Mouse (Mus musculus) left cerebral cortex, postnatal 4 days (tissue): ENCODE measurements around the gene Gm49395. TPM values are rescaled to one million over a fixed set of nuclear protein-coding genes. Genes with fewer than 3 reads are reported as not detected.

Experiments
- DNase-seq: peaks from one replicate; pipeline ENCODE4 v3.0.0-alpha.2; 2022
- intact Hi-C: fragments of 180-260 bp; cut with DNase I; formaldehyde crosslinking; loops from one replicate; pipeline ENCODE4 v1.15.1; 2025
- total RNA-seq, 2 experiments: library from RNA; stranded (reverse); gene quantifications; 2 replicates each; pipeline ENCODE4 v1.2.3; 2021

Gm49395 gene
- total RNA-seq, 2 experiments from 2014 or later, result 4.9 to 6.4 TPM

- intact Hi-C loops, result no loop called here
- DNase-seq, result no peak
Measured at GRCm38 (mm10) chr13:115002155-115002554, 99.6 kb downstream of the Gm49395 start.

GRCm38 (mm10) chr13:114999582-114999981 is 102.1 kb downstream of the Gm49395 start:
- intact Hi-C loops, result no loop called here
- DNase-seq, result no peak

- intact Hi-C loops, result no loop called here
- no peak for DNase-seq
Measured at GRCm38 (mm10) chr13:114998100-114998499, 103.6 kb downstream of the Gm49395 start.

GRCm38 (mm10) chr13:114992260-114993014 is 109.3 kb downstream of the Gm49395 start:
- intact Hi-C loops, result no loop called here
- no peak for DNase-seq

- intact Hi-C loops, result loop anchor here (10.0 kb wide), 1 partner anchor 227 kb away; no protein-coding TSS in a partner anchor
- DNase-seq, result no peak
Measured at GRCm38 (mm10) chr13:114987668-114988067, 114.1 kb downstream of the Gm49395 start.

DNA sequence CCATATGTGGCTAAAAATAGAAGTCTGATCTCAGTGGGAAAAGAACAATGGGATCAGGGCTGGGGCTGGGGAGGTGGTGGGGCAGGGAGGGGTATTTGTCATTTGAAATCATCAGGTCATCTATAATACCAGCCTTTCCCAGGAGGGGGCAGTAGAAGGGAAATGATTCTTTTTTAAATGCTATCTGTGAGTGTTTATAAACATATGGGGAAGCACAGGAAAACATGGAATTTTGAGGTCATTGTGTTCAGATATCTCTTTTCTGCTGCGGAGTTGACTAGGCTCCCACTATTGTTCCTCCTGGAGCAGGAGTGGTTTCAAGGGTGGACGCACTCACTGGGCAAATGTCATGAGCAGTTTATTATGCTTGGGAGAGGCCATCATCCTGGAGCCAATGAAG is 114.6 kb downstream of the Gm49395 start:
- DNase-seq, result no peak
- intact Hi-C loops, result loop anchor here (10.0 kb wide), 1 partner anchor 228 kb away; no protein-coding TSS in a partner anchor

Other genes starting within 250 kb of the Gm49395 start
- gene Itga2, start 169.8 kb downstream of the Gm49395 start, total RNA-seq, result 1 to 10 TPM; 1.4 to 2.3 TPM
- 10 to 100 TPM; 20.4 to 22.0 TPM for gene Pelo, start 11.7 kb downstream of the Gm49395 start, total RNA-seq
- gene Itga1, start within 50 bp of the Gm49395 start, total RNA-seq, result 10 to 100 TPM; 13.7 to 13.9 TPM